Mouse (Mus musculus) fibroblast of lung, adult 2 months (primary cell): Measurements from ENCODE around the gene Tex101.
"Not testable (repeated sequence)": the region's sequence is repeated elsewhere in the genome, so short reads cannot be mapped to it uniquely, and the experiment has no call there.

Experiments used
- DNase-seq: peaks from one replicate; pipeline ENCODE4 v3.0.0-alpha.2; 2011; ENCODE audit warnings: low read depth

Gene Tex101

GRCm38 (mm10) chr7:24636264-24636663 lies 40.2 kb downstream of the Tex101 start, which contains the start of gene Lypd3:
TSS of gene Lypd3 (plus strand) at chr7:24636550.
- no peak for DNase-seq

- DNase-seq, result no peak
These were observed 46.2 kb downstream of the Tex101 start for GRCm38 (mm10) chr7:24630116-24630880.

DNA sequence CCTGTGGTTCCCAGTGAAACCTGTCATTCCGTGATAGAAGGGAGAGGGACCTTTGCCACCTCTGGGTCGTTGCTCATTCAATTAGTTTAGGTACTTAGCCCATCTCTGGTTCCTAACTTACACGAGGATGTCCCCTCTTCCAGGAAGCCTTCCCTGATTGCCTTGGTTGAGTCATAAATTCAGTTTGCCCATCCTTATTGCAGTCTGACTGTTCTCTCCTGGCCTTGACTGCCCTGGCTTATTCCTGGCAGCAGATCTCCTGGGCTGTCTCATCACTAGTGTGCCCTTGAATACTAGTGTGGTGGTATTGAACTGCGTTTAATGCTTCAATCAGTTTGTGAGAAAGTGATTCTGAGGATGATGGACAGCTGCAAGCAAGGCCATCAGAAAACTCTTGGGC lies 46.8 kb downstream of the Tex101 start:
- no peak for DNase-seq

- no peak for DNase-seq
These were observed 47.5 kb downstream of the Tex101 start for GRCm38 (mm10) chr7:24628685-24629610.

DNA sequence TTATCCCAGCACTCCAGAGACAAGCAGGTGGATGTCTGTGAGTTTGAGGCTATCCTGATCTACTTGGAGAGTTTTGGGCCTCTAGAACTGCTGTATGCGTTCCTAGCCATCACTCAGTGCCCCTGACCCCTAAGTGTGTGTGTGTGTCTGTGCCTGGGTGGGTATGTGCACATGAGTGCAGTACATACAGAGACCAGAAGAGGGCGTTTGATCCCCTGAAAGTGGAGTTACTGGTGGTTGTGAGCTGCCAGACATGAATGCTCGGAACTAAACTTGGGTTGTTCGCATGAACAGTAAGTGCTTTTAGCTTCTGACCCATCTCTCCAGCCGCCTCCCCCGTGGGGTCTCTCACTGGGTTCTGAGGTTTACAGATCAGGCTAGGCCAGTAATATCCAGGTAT lies 53.5 kb downstream of the Tex101 start:
- DNase-seq, result no peak

- DNase-seq, result no peak
These were observed 55.3 kb downstream of the Tex101 start for GRCm38 (mm10) chr7:24621193-24621592.

DNA sequence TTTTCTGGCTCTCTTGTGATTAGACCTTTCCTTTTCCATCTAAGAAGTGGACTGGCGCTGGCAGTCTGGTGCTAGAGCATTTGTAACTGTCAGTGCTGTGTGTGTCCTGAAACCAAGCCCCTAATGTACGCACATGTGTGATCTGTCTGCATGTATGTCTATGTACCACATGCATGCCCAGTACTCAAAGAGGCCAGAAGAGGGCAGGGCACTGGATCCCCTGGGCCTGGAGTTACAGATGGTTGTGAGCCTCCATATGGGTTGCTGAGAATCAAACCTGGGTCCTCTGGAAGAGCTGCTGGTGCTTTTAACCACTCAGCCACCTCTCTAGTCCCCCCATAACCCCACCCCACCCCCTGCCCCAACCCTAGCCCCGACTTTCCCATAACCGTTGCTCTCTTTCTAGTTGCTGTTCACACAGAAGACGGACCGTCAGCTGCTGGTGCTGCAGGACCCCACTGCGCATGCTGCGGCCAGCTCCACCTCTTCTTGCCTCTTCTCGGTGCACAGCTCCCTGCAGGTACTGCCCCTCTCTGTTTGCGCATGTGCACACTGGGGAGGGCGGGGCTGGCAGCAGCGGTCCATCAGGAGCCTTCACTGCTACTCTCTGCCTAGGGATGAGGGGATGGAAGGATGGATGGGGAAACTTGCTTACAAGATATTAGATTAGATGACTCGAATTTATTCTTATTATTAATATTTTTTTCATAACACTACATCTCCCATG lies 56.6 kb downstream of the Tex101 start:
- no peak for DNase-seq

- not testable (repeated sequence) for DNase-seq
These were observed 58.1 kb downstream of the Tex101 start for GRCm38 (mm10) chr7:24618374-24618773.
